Mouse (Mus musculus): Measurements from ENCODE around the gene Hist3h2a. TPM values are rescaled to one million over a fixed set of nuclear protein-coding genes. Genes with fewer than 3 reads are reported as not detected.

Hist3h2a gene
- polyA plus RNA-seq, 1 experiment from 2014 or later, result 57.8 TPM

GRCm38 (mm10) chr11:58990141-58990540 lies 35.7 kb downstream of the Hist3h2a start:
- 90% methylated on average over 17 of the region's 17 CpGs for WGBS
- Histone ChIP-seq H3K36me3 (ENCODE audit: control insufficient read depth, insufficient read depth, low read length) (peaks cover 11% of the 10 kb centered on the region; the same call in 1 of the 2 replicates), H3K4me1 (ENCODE audit: control insufficient read depth, insufficient read depth, low read length) (no peaks in the 10 kb centered on the region; the same call in 1 of the 2 replicates), H3K9me3 (ENCODE audit: control insufficient read depth, low read length) (no peaks in the 10 kb centered on the region), H3K27me3 (ENCODE audit: control insufficient read depth, insufficient read depth, low read length) (peaks cover 9% of the 10 kb centered on the region), H3K9ac (ENCODE audit: low read length) (no peak overlapping the region), H3K4me2 (no peak overlapping the region), H3K27ac (ENCODE audit: low read depth, low read length) (no peak overlapping the region), H3K4me3 (ENCODE audit: low read depth, low read length) (no peak overlapping the region)
- ATAC-seq (ENCODE audit: low FRiP score), result no peak
- DNase-seq (ENCODE audit: low spot score, missing footprints), result peak; percentile 69

DNA sequence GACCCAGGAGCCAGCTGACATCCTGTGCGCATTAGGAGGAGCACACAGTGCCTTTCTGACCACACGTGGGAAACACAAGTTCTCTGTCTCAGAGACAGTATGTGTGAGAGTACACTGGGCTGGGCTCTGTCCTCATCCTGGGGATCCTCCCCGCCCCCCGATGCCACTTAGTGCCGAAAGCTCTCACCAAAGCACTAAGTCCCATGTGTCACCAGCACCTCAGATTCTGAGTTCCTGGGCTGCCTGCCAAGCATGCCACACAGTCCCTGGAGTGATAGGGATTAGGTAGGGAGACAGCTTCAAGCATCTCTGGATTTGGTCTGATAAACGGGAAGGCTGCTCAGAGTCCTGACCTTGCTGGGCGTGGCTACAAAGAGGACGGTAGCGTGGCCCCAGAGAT lies 36.3 kb downstream of the Hist3h2a start:
- H3K4me3 ChIP-seq (ENCODE audit: low read depth, low read length), result no peak overlapping the region
- H3K9ac ChIP-seq (ENCODE audit: low read length), result no peak overlapping the region
- no peak overlapping the region for H3K27ac ChIP-seq (ENCODE audit: low read depth, low read length)
- no peaks in the 10 kb centered on the region for H3K9me3 ChIP-seq (ENCODE audit: control insufficient read depth, low read length)
- 87% methylated on average over 9 of the region's 9 CpGs for WGBS
- peaks cover 12% of the 10 kb centered on the region for H3K27me3 ChIP-seq (ENCODE audit: control insufficient read depth, insufficient read depth, low read length)
- no peaks in the 10 kb centered on the region; the same call in 1 of the 2 replicates for H3K4me1 ChIP-seq (ENCODE audit: control insufficient read depth, insufficient read depth, low read length)
- ATAC-seq (ENCODE audit: low FRiP score), result no peak
- peak; percentile 39 for DNase-seq (ENCODE audit: low spot score, missing footprints)
- peaks cover 11% of the 10 kb centered on the region; the same call in 1 of the 2 replicates for H3K36me3 ChIP-seq (ENCODE audit: control insufficient read depth, insufficient read depth, low read length)
- no peak overlapping the region for H3K4me2 ChIP-seq

GRCm38 (mm10) chr11:58991911-58992310 lies 37.4 kb downstream of the Hist3h2a start:
- no peaks in the 10 kb centered on the region for H3K9me3 ChIP-seq (ENCODE audit: control insufficient read depth, low read length)
- H3K27me3 ChIP-seq (ENCODE audit: control insufficient read depth, insufficient read depth, low read length), result peaks cover 12% of the 10 kb centered on the region
- peaks cover 11% of the 10 kb centered on the region; the same call in 1 of the 2 replicates for H3K36me3 ChIP-seq (ENCODE audit: control insufficient read depth, insufficient read depth, low read length)
- peak; percentile 47 for DNase-seq (ENCODE audit: low spot score, missing footprints)
- H3K4me2 ChIP-seq, result no peak overlapping the region
- no peaks in the 10 kb centered on the region; the same call in 1 of the 2 replicates for H3K4me1 ChIP-seq (ENCODE audit: control insufficient read depth, insufficient read depth, low read length)
- no peak for ATAC-seq (ENCODE audit: low FRiP score)
- 86% methylated on average over 3 of the region's 3 CpGs for WGBS
- H3K27ac ChIP-seq (ENCODE audit: low read depth, low read length), result no peak overlapping the region
- H3K9ac ChIP-seq (ENCODE audit: low read length), result no peak overlapping the region
- no peak overlapping the region for H3K4me3 ChIP-seq (ENCODE audit: low read depth, low read length)

DNA sequence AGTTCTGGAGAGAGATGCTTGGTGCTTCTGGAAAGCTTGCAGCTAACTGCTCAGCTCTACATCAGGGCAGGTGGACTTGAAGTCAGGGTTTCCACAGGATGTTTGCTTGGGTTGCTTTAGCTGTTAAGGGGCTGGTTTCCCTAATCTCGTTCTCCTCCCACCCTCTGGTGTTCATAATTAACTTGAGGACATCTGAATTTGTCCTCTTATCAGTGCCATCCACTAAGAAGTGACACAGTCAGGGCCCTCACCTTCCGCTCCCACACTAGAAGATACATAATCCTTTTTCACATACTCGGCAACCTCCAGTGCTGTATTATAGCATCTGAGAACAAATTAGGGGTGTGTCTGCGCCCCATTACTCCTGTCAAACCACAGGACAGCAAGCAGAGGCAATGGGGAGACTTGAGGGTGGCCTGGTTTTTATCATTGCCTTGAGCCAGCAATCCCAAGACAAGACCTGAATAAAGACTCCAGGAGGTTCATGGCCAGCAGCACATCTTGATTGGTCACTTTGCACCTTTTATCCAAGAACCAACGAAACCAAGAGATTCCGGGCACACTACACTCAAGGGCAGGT lies 38.7 kb downstream of the Hist3h2a start:
- Histone ChIP-seq H3K27me3 (ENCODE audit: control insufficient read depth, insufficient read depth, low read length) (peaks cover 12% of the 10 kb centered on the region), H3K9me3 (ENCODE audit: control insufficient read depth, low read length) (no peaks in the 10 kb centered on the region), H3K36me3 (ENCODE audit: control insufficient read depth, insufficient read depth, low read length) (peaks cover 6% of the 10 kb centered on the region; the same call in 1 of the 2 replicates), H3K4me2 (no peak overlapping the region), H3K4me1 (ENCODE audit: control insufficient read depth, insufficient read depth, low read length) (no peaks in the 10 kb centered on the region; the same call in 1 of the 2 replicates), H3K9ac (ENCODE audit: low read length) (no peak overlapping the region), H3K27ac (ENCODE audit: low read depth, low read length) (no peak overlapping the region), H3K4me3 (ENCODE audit: low read depth, low read length) (no peak overlapping the region)
- 83% methylated on average over 6 of the region's 6 CpGs for WGBS
- no peak for ATAC-seq (ENCODE audit: low FRiP score)
- DNase-seq (ENCODE audit: low spot score, missing footprints), result peak; percentile 76

GRCm38 (mm10) chr11:58994337-58994826 lies 39.9 kb downstream of the Hist3h2a start:
- Histone ChIP-seq H3K4me3 (ENCODE audit: low read depth, low read length) (peak overlapping the region; percentile 22), H3K36me3 (ENCODE audit: control insufficient read depth, insufficient read depth, low read length) (peaks cover 2% of the 10 kb centered on the region; the same call in 1 of the 2 replicates), H3K9me3 (ENCODE audit: control insufficient read depth, low read length) (no peaks in the 10 kb centered on the region), H3K4me2 (peak overlapping the region; percentile 49), H3K27ac (ENCODE audit: low read depth, low read length) (no peak overlapping the region), H3K27me3 (ENCODE audit: control insufficient read depth, insufficient read depth, low read length) (peaks cover 12% of the 10 kb centered on the region), H3K9ac (ENCODE audit: low read length) (no peak overlapping the region), H3K4me1 (ENCODE audit: control insufficient read depth, insufficient read depth, low read length) (no peaks in the 10 kb centered on the region; the same call in 1 of the 2 replicates)
- DNase-seq (ENCODE audit: low spot score, missing footprints), result peak; percentile 87
- peak; percentile 71; the same call in 1 of the 2 replicates for ATAC-seq (ENCODE audit: low FRiP score)
- WGBS, result under 1% methylated on average over 35 of the region's 35 CpGs

GRCm38 (mm10) chr11:58995061-58995806 lies 40.7 kb downstream of the Hist3h2a start:
- H3K9ac ChIP-seq (ENCODE audit: low read length), result no peak overlapping the region
- H3K4me1 ChIP-seq (ENCODE audit: control insufficient read depth, insufficient read depth, low read length), result no peaks in the 10 kb centered on the region; the same call in 1 of the 2 replicates
- WGBS, result 77% methylated on average over 9 of the region's 9 CpGs
- ATAC-seq (ENCODE audit: low FRiP score) (no peak), DNase-seq (ENCODE audit: low spot score, missing footprints) (peak; percentile 64)
- H3K4me2 ChIP-seq, result no peak overlapping the region
- no peaks in the 10 kb centered on the region for H3K9me3 ChIP-seq (ENCODE audit: control insufficient read depth, low read length)
- no peak overlapping the region for H3K27ac ChIP-seq (ENCODE audit: low read depth, low read length)
- no peak overlapping the region for H3K4me3 ChIP-seq (ENCODE audit: low read depth, low read length)
- H3K36me3 ChIP-seq (ENCODE audit: control insufficient read depth, insufficient read depth, low read length), result no peaks in the 10 kb centered on the region
- H3K27me3 ChIP-seq (ENCODE audit: control insufficient read depth, insufficient read depth, low read length), result peaks cover 12% of the 10 kb centered on the region

GRCm38 (mm10) chr11:58995807-58996370 lies 41.4 kb downstream of the Hist3h2a start:
- H3K9me3 ChIP-seq (ENCODE audit: control insufficient read depth, low read length), result no peaks in the 10 kb centered on the region
- no peak overlapping the region for H3K9ac ChIP-seq (ENCODE audit: low read length)
- ATAC-seq (ENCODE audit: low FRiP score), result no peak
- H3K36me3 ChIP-seq (ENCODE audit: control insufficient read depth, insufficient read depth, low read length), result no peaks in the 10 kb centered on the region
- H3K4me2 ChIP-seq, result no peak overlapping the region
- H3K27ac ChIP-seq (ENCODE audit: low read depth, low read length), result no peak overlapping the region
- WGBS, result 57% methylated on average over 12 of the region's 12 CpGs
- peaks cover 12% of the 10 kb centered on the region for H3K27me3 ChIP-seq (ENCODE audit: control insufficient read depth, insufficient read depth, low read length)
- no peak overlapping the region for H3K4me3 ChIP-seq (ENCODE audit: low read depth, low read length)
- DNase-seq (ENCODE audit: low spot score, missing footprints), result peak; percentile 80
- H3K4me1 ChIP-seq (ENCODE audit: control insufficient read depth, insufficient read depth, low read length), result no peaks in the 10 kb centered on the region; the same call in 1 of the 2 replicates

- peaks cover 12% of the 10 kb centered on the region for H3K27me3 ChIP-seq (ENCODE audit: control insufficient read depth, insufficient read depth, low read length)
- no peak overlapping the region for H3K9ac ChIP-seq (ENCODE audit: low read length)
- DNase-seq (ENCODE audit: low spot score, missing footprints) (peak; percentile 14), ATAC-seq (ENCODE audit: low FRiP score) (no peak)
- no peaks in the 10 kb centered on the region for H3K36me3 ChIP-seq (ENCODE audit: control insufficient read depth, insufficient read depth, low read length)
- no peak overlapping the region for H3K27ac ChIP-seq (ENCODE audit: low read depth, low read length)
- H3K4me2 ChIP-seq, result no peak overlapping the region
- WGBS, result 86% methylated on average over 5 of the region's 5 CpGs
- H3K4me3 ChIP-seq (ENCODE audit: low read depth, low read length), result no peak overlapping the region
- H3K9me3 ChIP-seq (ENCODE audit: control insufficient read depth, low read length), result no peaks in the 10 kb centered on the region
- H3K4me1 ChIP-seq (ENCODE audit: control insufficient read depth, insufficient read depth, low read length), result no peaks in the 10 kb centered on the region; the same call in 1 of the 2 replicates
Measured at GRCm38 (mm10) chr11:58997541-58997940, 43.1 kb downstream of the Hist3h2a start.

Data from midbrain, embryonic 11.5 days (tissue).